Mouse (Mus musculus): ENCODE measurements around the gene Ip6k1.

DNA sequence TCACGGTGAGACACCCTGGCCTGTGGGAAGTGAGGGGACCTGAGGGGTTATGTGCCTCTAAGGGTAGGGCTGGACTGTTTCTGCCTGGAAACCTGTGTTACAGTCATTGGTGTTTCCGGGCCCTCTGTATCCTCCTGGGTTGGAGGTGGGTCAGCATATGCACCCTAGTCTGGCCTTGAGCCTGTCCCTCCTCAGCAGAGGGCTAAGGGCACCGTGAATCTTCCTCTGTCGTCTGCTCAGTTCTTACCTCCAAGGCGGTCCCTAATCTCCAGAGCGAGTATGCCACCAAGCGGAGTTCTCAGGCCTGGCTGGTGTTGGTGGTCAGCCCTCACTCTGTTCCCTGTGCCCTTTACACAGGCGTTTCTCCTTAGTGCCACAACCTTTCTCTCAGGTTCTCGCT is 39.4 kb upstream of the Ip6k1 start:
- TF ChIP-seq CEBPB (IDR thresholded peaks at IDR 0.05; ENCODE audit: low read depth) (no peak), CTCF (IDR thresholded peaks at IDR 0.05; ENCODE audit: control insufficient read depth, insufficient read depth, insufficient read length) (no peak), MYOD1 (IDR thresholded peaks at IDR 0.05; ENCODE audit: control insufficient read depth, insufficient read length, low read depth) (no peak), MYOG (IDR thresholded peaks at IDR 0.05; ENCODE audit: control insufficient read depth, extremely low read depth, insufficient read length) (no peak), USF1 (IDR thresholded peaks at IDR 0.05; ENCODE audit: low read depth) (no peak)

Data from C2C12 (cell line).